Mouse (Mus musculus) heart, embryonic 11.5 days (tissue): Measurements from ENCODE around the gene Nek8. TPM values are rescaled to one million over a fixed set of nuclear protein-coding genes. Genes with fewer than 3 reads are reported as not detected.
"Not testable (repeated sequence)": the region's sequence is repeated elsewhere in the genome, so short reads cannot be mapped to it uniquely, and the experiment has no call there.

Experiments
- ATAC-seq: fragments of 200-750 bp; cut with Nextera tagmentation; replicated peaks from 2 replicates; pipeline ENCODE4 v1.8.0; 2017; ENCODE audit warnings: moderate library complexity; ENCODE audit not compliant: insufficient number of reproducible peaks, low FRiP score, low TSS enrichment
- H3K27ac ChIP-seq: fragments of 300-500 bp; sonication (generic); 2 replicates; pipeline ENCODE4 v1.5.1; 2014; ENCODE audit warnings: mild to moderate bottlenecking, low read depth, low read length
- H3K27me3 ChIP-seq: fragments of 300-500 bp; sonication (generic); 2 replicates; pipeline ENCODE4 v1.6.1; 2014; ENCODE audit warnings: mild to moderate bottlenecking, low read length, mixed read lengths; ENCODE audit not compliant: control insufficient read depth, insufficient read depth
- H3K36me3 ChIP-seq: fragments of 300-500 bp; sonication (generic); 2 replicates; pipeline ENCODE4 v1.6.1; 2014; ENCODE audit warnings: mild to moderate bottlenecking, low read length, moderate library complexity, mixed read lengths; ENCODE audit not compliant: control insufficient read depth, insufficient read depth
- H3K4me1 ChIP-seq: fragments of 300-500 bp; sonication (generic); 2 replicates; pipeline ENCODE4 v1.6.1; 2014; ENCODE audit warnings: low read length; ENCODE audit not compliant: control insufficient read depth, insufficient read depth
- H3K4me2 ChIP-seq: fragments of 300-500 bp; sonication (generic); 2 replicates; pipeline ENCODE4 v1.6.1; 2014; ENCODE audit warnings: mild to moderate bottlenecking, moderate library complexity
- H3K4me3 ChIP-seq: fragments of 300-500 bp; sonication (generic); 2 replicates; pipeline ENCODE4 v1.5.1; 2014; ENCODE audit warnings: low read depth, low read length
- H3K9ac ChIP-seq: fragments of 300-500 bp; sonication (generic); 2 replicates; pipeline ENCODE4 v1.6.1; 2014; ENCODE audit warnings: mild to moderate bottlenecking, low read depth, low read length, moderate library complexity
- H3K9me3 ChIP-seq: fragments of 300-500 bp; sonication (generic); replicated peaks from 2 replicates; pipeline ENCODE4 v1.6.1; 2016; ENCODE audit warnings: low read length; ENCODE audit not compliant: control insufficient read depth
- WGBS: fragments of 180-500 bp; shearing (Covaris S2); extraction: QIAGEN DNeasy Blood & Tissue Kit; methylation state at CpG from one replicate; pipeline ENCODE4 v1.1.7; 2014; ENCODE audit not compliant: insufficient replicate concordance; 5-methylcytosine and 5-hydroxymethylcytosine counted together
- polyA plus RNA-seq: library from polyadenylated mRNA; unstranded; fragments of >200 nt; fragmentation: Nextera tagmentation; extraction: Ambion mirVana; gene quantifications from 2 replicates; pipeline ENCODE4 v1.2.1, GENCODE M21; 2014

The Nek8 gene
- polyA plus RNA-seq, 1 experiment from 2014 or later, result 9.9 TPM

DNA sequence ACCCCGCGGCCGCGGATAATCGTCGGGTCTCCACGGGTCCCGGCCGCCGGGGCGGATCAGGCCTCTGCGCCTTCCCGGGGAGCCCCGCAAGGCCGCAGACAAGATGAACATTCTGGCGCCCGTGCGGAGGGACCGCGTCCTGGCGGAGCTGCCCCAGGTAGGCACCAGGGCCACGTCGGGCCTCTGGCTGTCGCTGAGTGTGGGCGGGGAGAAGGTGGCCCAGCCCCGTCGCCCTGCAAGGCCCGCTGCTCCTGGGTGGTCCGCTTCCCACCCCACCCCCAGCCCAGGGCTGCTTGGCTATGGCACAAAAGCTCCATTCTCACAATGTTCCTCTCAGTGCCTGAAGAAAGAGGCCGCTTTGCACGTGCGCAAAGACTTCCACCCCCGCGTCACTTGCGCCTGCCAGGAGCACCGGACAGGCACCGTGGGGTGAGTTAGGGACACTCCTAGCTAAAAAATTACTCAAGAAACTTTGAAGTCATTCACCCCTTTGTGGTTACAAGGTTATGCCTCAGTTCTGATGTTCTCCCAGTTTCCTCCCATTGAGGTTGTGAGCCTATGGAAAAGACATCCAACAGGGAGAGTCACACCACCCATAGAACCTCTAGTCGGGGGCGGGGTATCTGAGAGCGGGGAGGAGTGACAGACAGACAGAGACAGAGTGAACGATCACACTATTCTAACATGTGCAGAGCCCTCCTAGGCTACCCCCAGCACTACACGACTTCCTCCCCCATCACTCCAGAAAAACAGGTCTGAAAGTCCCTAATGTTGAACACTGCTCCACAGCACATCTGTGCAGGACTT, 13.0 kb upstream of the Nek8 start:
- peaks cover 5% of the 10 kb centered on the region for H3K4me1 ChIP-seq
- peak; percentile 76 for ATAC-seq
- H3K4me2 ChIP-seq, result peak overlapping the region; percentile 79
- peak overlapping the region; percentile 84 for H3K9ac ChIP-seq
- H3K36me3 ChIP-seq, result peaks cover 20% of the 10 kb centered on the region
- H3K27me3 ChIP-seq, result no peaks in the 10 kb centered on the region; the same call in 1 of the 2 replicates
- WGBS, result 2% methylated on average over 41 of the region's 42 CpGs
- peak overlapping the region; percentile 78 for H3K4me3 ChIP-seq
- H3K9me3 ChIP-seq, result no peaks in the 10 kb centered on the region
- H3K27ac ChIP-seq, result peak overlapping the region; percentile 94

DNA sequence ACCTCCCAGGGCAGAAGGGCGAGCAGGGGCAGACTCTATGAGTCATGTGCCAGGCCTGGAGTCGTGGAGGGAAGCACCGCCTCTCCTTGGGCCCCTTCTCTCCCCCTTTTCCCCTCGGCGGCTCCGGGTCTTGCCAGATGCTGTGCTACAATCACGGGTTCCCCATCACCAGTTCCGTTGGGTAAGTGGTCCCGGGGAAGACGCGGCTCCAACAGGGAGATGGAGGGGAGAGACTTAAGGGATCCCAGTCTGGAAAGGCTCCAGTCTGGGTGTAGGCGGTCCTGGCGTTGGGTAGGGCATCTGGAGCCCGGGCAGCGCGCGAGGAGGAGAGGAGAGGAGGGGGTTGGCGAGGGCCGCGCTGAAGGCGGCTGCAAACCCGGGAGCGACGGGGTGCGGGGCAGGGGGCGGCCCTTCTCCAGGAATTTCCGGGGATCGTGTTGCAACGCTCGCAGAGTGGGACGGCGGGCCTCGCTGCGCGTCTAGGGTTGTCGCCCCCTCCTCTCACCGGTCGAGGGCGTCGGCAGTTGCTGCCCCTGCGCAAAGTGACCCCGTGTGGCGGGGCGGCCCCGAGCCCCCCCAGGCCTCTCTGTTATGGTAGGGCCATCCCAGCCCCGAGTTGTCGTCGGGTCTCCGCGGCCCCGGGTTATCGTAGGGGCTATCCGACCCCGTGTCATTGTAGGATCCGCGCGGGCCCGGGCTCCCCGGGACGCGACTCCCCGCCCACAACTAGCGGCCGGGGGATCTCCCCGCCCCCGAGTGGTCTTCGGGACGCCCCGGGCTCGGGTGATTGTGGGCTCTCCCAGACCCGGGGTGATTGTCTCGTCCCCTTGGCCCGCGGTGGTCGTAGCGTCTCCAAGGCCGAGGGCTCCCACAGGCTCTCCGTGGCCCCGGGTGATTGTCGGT, 12.1 kb upstream of the Nek8 start, which contains the start of gene Rab34:
Gene Rab34, plus strand, starts transcription at position 100 of the 903 bp plus-strand sequence.
- peak within 1 kb of the TSS; percentile 79 for H3K4me2 ChIP-seq
- peak within 1 kb of the TSS; percentile 78 for H3K4me3 ChIP-seq
- H3K9me3 ChIP-seq, result no peaks in the 10 kb centered on the region
- WGBS, result under 1% methylated on average over 77 of the region's 80 CpGs
- H3K27ac ChIP-seq, result peak within 1 kb of the TSS; percentile 94
- ATAC-seq, result peak; percentile 80
- peak within 1 kb of the TSS; percentile 84 for H3K9ac ChIP-seq
- peaks cover 9% of the 10 kb centered on the region for H3K4me1 ChIP-seq
- H3K36me3 ChIP-seq, result peaks cover 20% of the 10 kb centered on the region
- H3K27me3 ChIP-seq, result no peaks in the 10 kb centered on the region; the same call in 1 of the 2 replicates

DNA sequence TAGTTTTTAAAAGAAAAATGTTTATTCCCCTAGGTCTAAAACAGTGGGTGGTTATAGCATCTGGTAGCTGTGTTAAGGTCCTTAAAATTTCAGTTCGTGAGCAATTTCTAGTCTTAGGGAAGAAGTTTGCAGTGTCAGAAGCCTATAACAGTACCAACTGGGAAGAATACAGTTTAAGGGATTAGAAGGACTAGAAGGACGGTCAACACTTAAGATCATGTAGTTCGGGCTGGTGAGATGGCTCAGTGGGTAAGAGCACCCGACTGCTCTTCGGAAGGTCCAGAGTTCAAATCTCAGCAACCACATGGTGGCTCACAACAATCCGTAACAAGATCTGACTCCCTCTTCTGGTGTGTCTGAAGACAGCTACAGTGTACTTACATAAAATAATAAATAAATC, 8.2 kb upstream of the Nek8 start:
- H3K4me2 ChIP-seq, H3K9me3 ChIP-seq, H3K27me3 ChIP-seq, H3K9ac ChIP-seq, H3K27ac ChIP-seq, ATAC-seq, H3K4me3 ChIP-seq: not testable (repeated sequence)
- peaks cover 18% of the 10 kb centered on the region for H3K36me3 ChIP-seq
- H3K4me1 ChIP-seq, result peaks cover 26% of the 10 kb centered on the region
- 92% methylated on average over 6 of the region's 6 CpGs for WGBS

- peak overlapping the region; percentile 15; the same call in 1 of the 2 replicates for H3K27ac ChIP-seq
- H3K4me3 ChIP-seq, result peak overlapping the region; percentile 78
- H3K4me2 ChIP-seq, result peak overlapping the region; percentile 81
- peaks cover 22% of the 10 kb centered on the region for H3K36me3 ChIP-seq
- H3K9me3 ChIP-seq, result no peaks in the 10 kb centered on the region
- ATAC-seq, result no peak
- 55% methylated on average over 10 of the region's 10 CpGs for WGBS
- peaks cover 32% of the 10 kb centered on the region for H3K4me1 ChIP-seq
- no peaks in the 10 kb centered on the region; the same call in 1 of the 2 replicates for H3K27me3 ChIP-seq
- H3K9ac ChIP-seq, result no peak overlapping the region
Observed at GRCm38 (mm10) chr11:78183884-78184514, 7.5 kb upstream of the Nek8 start.

DNA sequence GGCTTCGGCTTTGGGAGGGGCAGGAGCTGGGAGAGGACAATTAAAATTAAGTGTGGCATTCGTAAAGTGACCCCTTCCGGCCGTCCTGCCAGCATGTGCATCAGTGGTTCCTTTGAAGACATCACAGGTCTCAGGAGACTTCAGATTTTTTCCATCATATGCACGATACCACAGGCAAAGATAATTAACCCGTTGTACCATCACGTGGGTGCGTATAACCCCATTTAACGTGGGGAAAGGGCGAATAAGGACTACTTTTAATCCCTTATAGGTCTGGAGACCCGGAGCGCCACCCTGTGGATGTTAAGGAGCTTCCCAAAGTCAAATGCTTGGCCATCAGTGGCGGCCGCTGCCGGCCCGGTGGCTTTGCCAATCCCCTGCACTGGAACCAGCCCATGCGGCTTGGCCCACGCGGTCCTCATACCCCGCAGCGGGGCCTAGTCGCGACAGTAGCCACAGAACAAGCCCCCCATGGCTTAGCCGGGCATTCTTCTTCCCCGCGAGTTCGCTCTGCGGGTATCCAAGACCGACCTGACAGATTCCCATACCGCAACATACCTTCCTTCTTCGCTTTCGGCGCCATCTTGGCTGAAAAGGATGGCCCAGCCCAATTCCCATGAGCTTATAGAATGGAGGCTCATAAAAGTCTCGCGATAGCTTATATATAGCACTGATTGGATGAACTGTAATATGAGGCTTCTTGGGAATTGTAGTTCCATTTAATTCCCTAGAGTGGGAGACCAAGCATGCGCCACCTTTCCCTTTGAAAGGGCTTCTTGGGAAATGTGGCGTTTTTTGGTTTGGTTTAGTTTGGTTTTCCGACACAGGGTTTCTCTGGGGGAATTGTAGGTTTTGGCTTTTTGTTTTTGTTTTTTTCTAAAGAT, 6.7 kb upstream of the Nek8 start, which contains the start of gene Rpl23a:
Gene Rpl23a, minus strand, starts transcription at position 624 of the 884 bp plus-strand sequence.
- peak within 1 kb of the TSS; percentile 79 for H3K27ac ChIP-seq
- peak within 1 kb of the TSS; percentile 78 for H3K4me3 ChIP-seq
- peaks cover 33% of the 10 kb centered on the region for H3K4me1 ChIP-seq
- peak; percentile 79 for ATAC-seq
- WGBS, result under 1% methylated on average over 38 of the region's 38 CpGs
- H3K36me3 ChIP-seq, result peaks cover 22% of the 10 kb centered on the region
- H3K9ac ChIP-seq, result peak within 1 kb of the TSS; percentile 85
- no peaks in the 10 kb centered on the region for H3K9me3 ChIP-seq
- peak within 1 kb of the TSS; percentile 81 for H3K4me2 ChIP-seq
- no peaks in the 10 kb centered on the region for H3K27me3 ChIP-seq

DNA sequence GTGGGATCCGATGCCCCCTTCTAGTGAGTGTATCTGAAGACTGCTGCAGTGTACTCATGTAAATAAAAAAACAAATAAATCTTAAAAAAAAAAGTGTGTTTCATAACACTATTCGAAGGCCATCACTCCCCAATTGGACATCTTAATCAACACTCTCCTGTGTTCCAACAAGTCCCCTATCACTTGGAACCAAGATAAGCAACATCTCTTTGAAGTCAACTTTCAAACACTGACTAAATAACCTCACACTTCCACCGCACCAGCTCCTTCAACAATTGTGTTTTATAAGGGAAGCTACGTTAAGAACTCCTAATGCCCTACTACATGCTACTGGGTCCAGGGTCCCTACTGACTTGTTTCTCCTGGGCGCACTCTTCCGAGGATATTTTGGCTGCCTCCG, 6.0 kb upstream of the Nek8 start:
- peaks cover 22% of the 10 kb centered on the region for H3K36me3 ChIP-seq
- H3K4me2 ChIP-seq, result peak overlapping the region; percentile 81
- peak overlapping the region; percentile 79; the same call in 1 of the 2 replicates for H3K27ac ChIP-seq
- no peaks in the 10 kb centered on the region for H3K27me3 ChIP-seq
- H3K4me3 ChIP-seq, result peak overlapping the region; percentile 78
- H3K4me1 ChIP-seq, result peaks cover 35% of the 10 kb centered on the region
- H3K9ac ChIP-seq, result peak overlapping the region; percentile 85
- no peak for ATAC-seq
- 5% methylated on average over 7 of the region's 7 CpGs for WGBS
- no peaks in the 10 kb centered on the region for H3K9me3 ChIP-seq

GRCm38 (mm10) chr11:78181830-78182357, 5.4 kb upstream of the Nek8 start:
- 44% methylated on average over 2 of the region's 2 CpGs for WGBS
- H3K27ac ChIP-seq, result 0 out of 2 replicates have a peak overlapping the region, but pooled peaks have one; percentile 10
- H3K4me3 ChIP-seq, result peak overlapping the region; percentile 78
- H3K36me3 ChIP-seq, result peaks cover 22% of the 10 kb centered on the region
- no peaks in the 10 kb centered on the region for H3K9me3 ChIP-seq
- H3K4me1 ChIP-seq, result peaks cover 38% of the 10 kb centered on the region
- no peak for ATAC-seq
- H3K9ac ChIP-seq, result peak overlapping the region; percentile 85
- H3K4me2 ChIP-seq, result peak overlapping the region; percentile 81
- no peaks in the 10 kb centered on the region for H3K27me3 ChIP-seq
